Mouse (Mus musculus): ENCODE data around the gene Nt5c3.

Gene Nt5c3

DNA sequence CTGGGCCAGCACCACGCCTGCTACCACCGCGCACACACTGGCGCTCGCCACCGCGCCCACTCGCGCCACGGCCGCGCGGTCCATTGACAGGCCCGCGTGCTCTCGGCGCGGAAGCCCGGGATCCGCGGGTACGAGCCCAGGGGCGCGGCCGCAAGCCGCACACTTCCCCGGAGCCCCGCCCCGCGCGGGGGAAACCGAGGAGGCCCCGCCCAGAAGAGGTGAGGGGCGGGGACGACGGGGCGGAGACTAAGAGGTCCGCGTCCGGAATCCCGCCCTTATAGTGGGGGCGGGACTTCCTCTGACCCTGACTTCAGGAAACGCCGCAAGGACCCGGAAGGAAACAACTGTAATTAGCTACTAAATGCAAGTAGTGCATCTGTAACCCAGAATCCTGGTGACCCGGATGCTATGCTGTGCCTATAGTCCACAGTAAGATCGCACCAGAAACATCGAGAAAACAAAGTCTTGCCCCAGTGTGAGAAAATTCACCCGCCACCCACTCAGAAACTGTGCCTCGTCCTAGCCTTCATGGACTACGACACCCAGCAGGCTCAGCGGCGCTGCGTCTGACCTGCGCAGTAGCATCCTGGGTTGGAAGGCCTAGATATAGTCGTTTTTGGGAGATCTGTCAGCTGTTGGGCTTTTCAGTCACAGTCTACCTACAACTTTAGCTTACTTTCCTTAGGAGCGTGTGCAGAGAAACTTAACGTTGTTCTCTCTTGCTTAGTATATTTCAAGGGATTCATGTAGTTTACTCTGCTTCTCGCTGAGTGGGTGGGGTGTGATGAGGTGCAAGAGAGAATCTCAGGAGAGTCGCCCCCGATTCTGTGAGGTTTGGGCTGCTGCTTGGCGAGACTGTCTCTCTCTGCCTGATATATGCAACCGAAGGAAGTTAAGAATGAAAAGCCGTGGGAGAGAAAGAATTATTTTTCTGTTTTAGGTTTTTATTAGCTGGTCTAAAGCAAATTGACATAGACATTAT, at the start of gene Nt5c3, which contains the start of gene Vmn1r4:
Gene Nt5c3 (minus strand): TSS at position 207 of the 982 bp plus-strand sequence.
Gene Vmn1r4 (plus strand): TSS at position 290 of the 982 bp plus-strand sequence.
- peak; percentile 94 for DNase-seq (ENCODE audit: low read depth, low spot score)

DNA sequence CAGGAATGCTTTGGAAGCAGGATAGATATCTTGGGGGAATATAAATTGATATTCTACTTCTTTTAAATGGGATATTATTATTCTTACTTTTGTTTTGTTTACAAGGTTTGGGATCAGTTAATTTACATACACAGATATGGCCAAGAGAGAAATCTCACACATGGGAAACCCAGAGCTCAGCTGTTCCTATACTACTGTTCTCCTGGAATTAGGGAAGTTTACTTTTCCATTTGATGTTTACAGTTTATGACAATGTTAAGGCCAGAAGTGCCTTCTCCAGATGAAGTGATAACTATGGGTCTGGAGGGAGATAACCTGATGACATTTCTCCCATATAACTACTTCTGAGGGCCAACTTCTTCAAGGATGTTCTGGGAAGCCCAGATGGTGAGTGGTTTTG, 46.2 kb upstream of the Nt5c3 start, which contains the start of gene Vmn1r5:
Gene Vmn1r5 (plus strand): TSS at position 301 of the 400 bp plus-strand sequence.
- no peak for DNase-seq (ENCODE audit: low read depth, low spot score)

DNA sequence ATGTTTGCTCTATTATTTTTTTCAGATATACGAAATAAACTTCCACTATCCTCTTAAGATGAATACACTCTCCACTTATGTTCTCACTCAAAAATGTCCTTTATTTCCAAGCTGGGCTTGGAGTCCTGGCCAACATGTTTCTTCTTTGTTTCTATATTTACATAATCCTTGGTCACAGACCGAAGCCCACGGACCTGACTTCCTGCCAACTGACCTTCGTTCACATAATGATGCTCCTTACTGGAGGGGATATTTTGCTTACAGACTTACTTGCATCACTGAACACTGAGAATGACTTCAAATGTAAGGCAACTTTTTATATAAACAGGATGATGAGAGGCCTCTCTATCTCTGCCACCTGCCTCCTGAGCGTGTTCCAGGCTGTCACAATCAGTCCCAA, 32.7 kb upstream of the Nt5c3 start:
- DNase-seq (ENCODE audit: low read depth, low spot score) = no peak

DNA sequence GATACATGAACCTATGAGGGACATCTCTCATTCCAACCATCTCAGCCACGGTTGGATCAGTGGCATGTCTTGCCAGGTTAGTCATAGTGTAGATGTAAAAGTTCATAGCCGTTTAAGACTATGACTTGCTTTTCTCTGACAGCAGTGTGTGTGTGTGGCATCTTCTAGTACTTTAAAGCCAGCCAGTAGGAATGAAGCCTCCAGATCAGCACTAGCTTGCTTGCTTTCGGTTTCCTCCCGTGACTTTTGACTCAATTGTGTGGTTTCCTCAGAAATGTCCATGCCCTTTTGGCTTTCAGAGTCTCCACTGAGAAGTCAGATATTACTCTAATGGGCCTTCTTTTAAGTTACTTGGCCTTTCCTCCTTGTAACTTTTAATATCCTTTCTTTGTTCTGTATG, 10.6 kb upstream of the Nt5c3 start:
- DNase-seq (ENCODE audit: low read depth, low spot score) = no peak

DNA sequence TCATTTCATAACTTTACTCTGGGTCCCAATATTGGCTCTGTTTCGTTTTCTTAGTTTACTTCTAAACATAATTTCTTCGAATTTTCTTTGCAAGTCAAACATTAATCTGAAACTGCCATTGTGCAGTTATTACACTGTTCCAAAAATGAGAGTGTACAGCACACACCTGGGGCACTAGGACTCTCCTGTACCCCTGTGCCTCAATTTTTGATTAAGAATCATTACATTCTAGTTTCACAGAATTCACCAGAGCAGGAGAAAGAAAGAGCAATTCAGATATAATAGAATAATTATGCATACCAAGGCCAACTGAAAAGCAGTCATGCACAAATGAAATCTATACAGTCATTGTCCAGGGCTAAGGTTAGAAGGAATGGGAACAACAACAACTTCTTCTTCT, 8.7 kb upstream of the Nt5c3 start:
- DNase-seq (ENCODE audit: low read depth, low spot score) = no peak

DNA sequence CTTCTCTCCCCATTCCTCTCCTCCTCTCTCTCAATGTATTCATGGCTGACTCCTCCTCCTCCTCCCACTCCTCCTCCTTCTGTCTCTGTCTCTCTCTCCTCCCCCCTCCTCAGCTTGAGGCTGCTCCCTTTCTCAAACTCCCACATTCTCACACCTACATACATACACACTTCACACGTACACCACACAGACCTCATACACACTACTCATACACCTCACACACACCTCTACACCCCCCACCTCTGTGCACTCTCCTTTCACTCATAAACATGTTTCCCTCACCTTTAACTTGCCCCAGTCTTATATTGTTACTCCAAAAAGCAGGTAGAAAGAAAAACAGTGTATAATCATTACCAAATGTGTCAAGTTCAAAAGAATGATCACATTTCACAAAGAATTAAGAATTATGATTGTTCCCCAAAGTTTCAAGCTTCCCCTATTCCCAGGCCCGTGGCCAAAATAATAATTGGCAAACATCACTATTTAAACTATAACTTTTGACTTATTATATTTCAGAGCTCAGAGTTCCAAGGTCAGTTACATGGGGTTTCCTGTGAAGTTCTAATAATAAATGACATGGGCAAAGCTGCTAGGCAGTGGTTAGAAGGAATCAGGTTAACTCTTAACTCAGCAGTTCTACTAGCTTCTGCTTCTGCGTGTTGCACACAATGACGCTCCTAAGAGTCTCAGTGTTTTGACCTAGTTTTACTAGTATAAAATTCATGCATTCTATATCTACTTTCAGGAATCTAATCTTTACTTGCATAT, 8.1 kb upstream of the Nt5c3 start:
- no peak for DNase-seq (ENCODE audit: low read depth, low spot score)

DNA sequence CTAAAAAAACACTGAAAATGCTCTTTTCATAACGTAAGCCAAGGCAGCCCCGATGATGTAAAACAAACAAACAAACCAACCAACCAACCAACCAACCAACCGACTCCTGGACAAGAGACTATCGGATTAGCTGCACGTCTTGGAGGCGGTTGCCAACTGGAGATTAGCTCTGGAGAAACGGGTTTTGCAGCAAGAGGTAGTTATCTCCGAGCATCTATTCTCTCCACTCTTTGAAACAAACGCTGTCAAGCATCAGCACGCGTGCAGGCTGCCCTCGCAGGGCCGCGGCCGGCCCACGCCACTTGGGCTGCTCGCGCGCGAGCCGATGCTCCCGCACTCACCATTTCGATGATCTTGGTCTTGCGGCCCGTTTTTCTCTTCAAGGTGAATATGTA, 404 bp downstream of the Nt5c3 start:
- DNase-seq (ENCODE audit: low read depth, low spot score) = no peak

DNA sequence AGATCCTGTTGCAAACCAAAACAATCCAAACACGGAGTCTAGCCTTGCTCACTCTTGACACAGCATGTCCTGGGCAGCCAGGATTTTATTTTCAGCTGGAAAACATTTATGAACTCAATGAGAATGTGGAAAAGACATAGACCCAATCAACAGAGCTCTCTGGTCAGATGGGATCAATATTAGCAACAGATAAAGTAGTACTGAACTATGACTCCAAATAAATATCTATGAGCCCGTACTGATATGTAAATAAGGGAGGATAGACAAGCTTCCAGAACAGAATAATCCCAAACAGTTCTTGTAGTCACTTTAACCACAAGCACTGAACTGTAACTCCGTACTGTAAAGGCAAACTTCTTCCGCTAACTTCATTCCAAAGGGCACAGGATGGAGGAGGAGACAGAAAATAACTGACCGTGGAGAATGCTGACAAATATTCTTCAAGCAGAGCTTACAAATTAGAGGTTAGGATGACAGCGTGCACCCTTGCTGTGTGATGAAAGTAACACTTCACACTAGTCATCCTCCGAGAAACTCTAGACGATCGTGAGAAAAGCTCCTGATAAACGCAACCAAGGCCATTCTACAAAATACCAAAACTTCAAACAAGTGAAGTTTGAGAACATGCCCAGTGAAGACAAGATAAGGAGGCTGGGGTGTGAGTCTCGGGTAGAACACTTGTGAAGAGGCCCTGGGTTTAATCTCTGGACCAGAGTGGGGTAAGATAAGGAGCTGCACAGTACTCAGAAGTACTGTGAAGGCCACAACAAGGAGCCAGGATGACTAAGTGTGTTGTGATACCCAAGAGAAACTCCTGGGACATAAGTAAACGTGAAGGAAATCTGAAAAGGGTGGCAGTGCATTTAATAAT, 3.3 kb downstream of the Nt5c3 start:
- DNase-seq (ENCODE audit: low read depth, low spot score) = no peak

DNA sequence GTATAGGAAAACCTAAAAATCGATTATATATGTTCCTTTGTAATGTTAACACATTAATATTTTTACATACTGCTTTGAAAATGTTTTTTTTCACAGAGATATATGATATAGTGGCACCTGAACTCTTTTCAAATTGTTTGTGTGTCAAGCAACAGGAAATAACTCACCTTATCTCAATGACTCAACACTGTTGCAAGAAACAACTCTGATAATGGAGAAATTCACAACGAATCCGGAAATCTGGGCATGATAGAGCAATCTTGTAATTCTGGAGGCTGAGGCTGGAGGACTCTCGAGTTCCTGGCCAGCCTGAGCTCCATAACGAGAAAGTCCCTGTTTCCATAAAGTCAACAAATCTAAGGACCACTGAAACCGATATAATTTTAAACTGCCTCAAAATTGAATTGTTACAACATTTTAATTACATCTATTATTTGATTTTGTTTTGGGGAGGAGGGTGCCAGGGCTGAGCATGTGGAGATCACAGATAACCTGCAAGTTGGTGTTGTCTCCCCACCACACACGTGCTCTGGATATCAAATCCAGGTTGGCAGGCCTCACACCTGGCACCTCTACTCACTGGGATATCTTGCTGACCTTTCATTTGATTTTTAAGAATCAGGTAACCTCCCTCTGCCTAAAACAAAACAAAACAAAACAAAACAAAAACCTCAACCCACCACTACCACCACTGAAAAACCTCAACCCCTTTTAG, 4.2 kb downstream of the Nt5c3 start:
- DNase-seq (ENCODE audit: low read depth, low spot score) = no peak

DNA sequence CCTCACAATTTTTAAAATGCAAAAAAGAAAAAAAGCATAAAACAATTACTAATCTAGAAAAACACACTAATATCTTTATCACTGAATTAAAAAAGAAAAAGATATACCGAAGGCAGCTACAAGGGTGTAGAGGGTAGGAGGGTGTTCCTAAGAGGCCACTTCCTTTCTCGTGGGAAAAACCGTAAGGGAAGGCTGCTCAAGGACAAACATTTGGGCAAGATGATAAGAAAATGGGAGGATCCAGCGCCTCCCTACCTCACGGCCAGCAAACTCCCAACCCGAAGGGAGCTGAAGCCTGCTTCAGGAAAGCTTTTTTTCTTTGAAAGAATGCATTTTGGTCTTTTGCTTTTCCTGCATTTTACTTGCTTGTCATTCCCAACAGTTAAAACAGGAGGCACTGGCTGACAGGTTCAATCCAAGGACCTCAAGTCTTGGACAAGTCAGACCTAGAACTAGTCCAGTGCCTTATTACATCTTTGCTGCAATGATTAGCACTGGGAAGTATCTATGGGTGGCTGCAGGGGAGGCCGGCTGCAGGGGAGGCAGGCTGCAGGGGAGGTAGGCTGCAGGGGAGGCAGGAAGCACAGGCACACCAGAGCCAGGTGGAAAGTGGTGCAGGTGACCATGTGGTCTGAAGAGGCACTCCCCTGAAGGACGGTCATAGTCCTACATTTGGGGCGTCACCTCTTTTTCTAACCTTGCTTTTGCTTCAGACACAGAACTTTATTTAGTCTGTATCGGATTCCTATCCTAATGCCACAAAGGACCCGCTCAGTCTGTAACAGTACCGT, 6.0 kb downstream of the Nt5c3 start:
- no peak for DNase-seq (ENCODE audit: low read depth, low spot score)

DNA sequence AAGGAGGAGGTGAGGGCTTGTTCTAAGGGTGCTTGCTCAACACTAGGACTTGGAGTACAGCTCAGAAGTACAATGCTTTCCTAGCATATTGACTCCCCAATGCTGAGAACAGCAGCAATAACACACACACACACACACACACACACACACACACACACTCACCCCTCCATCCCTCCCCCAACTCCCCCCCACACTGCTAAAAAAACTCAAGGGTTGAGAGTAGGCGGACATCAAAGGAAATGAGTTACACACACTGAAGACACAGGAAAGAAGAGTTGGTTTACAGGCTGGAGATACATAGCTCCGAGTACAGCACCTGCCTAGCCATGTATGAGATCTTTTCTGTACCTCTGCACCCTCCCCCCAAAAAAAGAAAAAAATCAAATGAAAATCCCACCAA, 7.5 kb downstream of the Nt5c3 start:
- DNase-seq (ENCODE audit: low read depth, low spot score) = no peak

DNA sequence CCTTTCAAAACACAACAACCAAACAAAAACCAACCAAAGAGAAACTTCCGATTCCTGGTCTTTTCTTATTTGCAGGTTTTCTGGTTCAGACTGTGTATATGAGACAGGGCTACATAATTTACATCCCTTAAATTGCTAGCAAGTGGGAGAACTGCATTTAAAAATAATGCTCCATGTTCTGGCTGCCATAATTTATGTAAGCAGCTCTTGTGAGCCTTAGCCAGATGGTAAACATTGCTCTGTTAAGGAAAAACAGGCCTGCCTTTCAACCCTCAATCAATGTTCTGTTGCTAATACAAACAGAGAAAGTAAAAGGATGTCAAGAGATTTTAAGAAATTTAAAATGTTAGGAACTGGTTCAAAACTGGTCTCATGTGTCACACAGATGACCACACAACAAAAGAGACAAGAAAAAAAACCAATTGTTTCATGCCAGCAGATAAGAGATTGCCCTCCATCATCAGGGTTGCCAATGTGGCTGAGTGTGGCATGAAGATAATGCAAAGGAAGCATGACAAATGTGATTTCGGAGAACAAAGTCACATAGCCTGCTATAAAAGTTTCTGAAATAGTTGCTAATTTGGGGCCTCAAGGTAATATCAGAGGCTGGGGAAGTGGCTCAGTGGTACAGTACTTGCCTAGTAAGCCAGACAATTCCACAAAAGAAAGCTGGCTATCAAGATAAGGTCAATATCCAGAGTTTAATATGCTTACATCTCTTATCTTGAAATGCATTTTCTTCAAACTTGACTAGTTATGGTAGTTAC, 10.5 kb downstream of the Nt5c3 start:
- no peak for DNase-seq (ENCODE audit: low read depth, low spot score)

DNA sequence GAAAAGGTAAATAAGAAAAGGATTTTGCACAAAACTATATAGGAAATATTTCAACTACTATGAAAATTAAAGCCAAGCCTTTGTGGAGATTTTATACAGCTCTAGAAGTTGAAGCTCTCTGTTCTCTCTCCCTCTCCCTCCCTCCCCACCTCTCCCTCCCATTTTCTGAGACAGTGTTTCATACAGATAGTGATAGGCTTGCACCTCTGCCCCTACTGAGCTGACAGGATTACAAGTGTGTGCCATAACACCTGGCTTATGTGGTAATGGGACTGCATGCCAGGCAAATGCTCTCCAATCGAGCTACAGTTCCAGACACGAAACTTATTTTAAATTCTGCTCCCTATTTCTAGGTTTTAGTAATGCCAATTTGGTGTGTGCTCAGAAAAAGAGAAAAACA, 12.8 kb downstream of the Nt5c3 start:
- DNase-seq (ENCODE audit: low read depth, low spot score) = no peak

DNA sequence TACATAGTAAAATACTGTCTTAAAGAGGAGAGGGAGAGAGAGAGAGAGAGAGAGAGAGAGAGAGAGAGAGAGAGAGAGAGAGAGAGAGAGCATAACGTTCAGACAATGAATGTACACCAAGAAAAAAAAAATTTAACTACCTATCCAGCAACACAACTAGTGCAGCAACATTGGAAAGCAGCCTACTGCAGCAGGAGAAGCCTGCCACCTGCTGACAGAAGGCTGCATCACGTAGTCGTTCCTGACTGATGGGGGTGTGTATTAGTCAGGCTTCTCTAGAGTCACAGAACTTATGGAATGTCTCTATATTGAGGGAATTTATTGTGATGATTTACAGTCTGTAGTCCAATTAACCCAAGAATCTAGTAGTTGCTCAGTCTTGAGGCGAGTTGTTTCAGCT, 14.8 kb downstream of the Nt5c3 start:
- DNase-seq (ENCODE audit: low read depth, low spot score) = peak; percentile 40

DNA sequence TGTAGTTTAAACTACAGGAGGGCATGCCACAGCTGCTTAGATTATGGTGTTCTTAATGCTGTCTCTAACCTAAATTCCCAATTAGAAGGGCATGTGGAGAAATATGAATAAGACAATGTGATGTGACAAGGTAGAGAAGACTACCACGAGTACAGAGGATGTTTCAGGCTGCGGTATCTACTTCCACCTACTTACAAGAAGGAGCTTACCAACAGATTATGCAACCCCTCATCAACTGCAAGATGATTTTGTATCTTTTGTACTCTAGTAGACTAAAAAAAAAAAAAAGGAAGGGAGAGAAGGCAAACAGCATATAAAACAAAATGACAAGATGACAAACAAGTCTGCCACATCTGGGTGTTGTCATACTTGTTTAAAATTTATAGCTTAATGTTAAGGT, 15.3 kb downstream of the Nt5c3 start:
- no peak for DNase-seq (ENCODE audit: low read depth, low spot score)

DNA sequence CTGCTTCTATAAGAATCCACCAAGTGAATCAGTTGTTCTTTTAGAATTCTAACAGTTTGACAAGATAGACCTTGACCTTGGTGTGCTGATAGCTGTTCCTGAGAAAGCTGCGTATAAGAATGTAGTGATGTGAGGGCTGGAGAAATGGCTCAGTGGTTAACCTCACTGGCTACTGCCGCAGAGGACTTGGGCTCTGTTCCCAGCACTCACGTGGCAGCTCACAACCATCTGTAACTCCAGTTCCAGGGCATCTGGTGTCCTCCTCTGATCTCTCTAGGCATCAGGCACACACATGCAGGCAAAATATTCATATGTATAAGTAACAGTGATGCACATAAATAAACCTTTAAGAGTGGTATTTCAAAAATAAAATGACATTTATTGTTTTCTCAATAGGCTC, 15.8 kb downstream of the Nt5c3 start:
- DNase-seq (ENCODE audit: low read depth, low spot score) = no peak

DNA sequence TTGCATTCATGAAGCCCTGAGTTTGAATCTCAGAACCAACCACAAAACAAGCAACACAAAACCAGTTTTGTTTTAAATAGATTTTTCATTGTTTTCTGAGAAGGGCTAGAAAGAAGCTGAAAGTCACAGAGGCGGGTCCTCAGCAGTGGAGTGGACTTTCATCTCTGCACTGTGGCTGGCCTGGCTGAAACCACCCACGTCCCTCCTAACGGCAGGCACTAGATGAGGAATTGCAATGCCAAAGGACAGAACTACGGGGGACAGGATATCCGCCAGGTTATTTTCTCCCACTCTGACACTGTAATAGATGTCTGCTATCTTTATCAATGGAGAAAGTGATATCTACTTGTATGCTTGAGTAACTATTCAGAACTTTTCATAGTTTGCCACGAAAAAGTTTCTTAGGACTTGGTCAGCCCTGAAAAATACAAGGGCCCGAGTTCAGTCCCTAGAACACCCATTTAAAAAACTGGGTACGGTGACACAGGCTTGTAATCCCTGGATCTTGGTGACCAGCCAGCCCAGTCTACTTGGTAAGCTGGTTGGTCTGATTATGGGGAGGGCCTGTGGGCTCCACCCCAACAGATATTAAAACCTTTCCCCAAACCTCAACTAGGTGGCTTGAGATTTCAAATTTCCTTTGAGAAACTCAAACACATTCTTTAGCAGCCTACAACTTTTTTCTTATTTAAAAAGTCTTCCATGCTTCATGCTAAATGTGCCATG, 17.4 kb downstream of the Nt5c3 start:
- no peak for DNase-seq (ENCODE audit: low read depth, low spot score)

DNA sequence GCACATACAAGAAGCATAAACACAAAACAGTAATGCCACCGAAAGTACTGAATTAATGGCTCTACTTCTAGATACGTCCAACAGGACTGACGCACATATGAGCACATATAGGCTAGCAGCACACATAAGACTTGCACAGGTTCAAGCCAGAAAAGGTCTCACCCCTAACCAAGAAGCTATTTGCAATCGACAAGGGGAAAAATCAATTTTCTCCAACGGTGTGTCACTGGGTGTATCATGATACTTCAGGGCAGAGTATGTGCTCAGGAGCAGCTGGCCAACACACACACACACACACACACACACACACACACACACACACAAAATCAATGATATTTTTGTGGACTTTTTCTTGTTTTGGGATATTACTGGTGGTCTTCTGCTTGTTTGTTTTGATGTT, 18.2 kb downstream of the Nt5c3 start:
- DNase-seq (ENCODE audit: low read depth, low spot score) = no peak

DNA sequence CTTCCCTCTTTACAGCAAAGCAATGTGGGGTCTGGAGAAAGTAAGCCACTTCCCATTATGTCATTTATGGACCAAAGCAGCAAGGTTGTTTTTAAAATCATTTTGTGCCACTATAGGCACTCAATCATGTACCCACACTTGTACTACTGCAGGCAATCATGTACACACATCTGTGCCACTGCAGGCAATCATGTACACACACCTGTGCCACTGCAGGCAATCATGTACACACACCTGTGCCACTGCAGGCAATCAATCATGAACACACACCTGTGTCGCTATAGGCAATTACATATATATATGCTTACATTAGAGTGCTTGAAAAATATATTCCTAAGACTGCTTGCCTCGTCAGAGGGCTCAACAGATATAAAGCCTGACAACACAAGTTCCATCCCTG, 18.8 kb downstream of the Nt5c3 start:
- DNase-seq (ENCODE audit: low read depth, low spot score) = no peak

Measured in forelimb bud, embryonic 11.5 days (tissue).